Mouse (Mus musculus) T-cell, adult 66 days (primary cell): ENCODE results near the gene Mctp2. TPM values are rescaled to one million over a fixed set of nuclear protein-coding genes. Genes with fewer than 3 reads are reported as not detected.

Source experiments
- total RNA-seq, 2 experiments: library from RNA; stranded (reverse); gene quantifications; 3 replicates in 1 of 2; 4 replicates in 1 of 2; pipeline ENCODE4 v1.2.4; 2023

The Mctp2 gene
- 10 to 100 TPM; 35.5 to 43.9 TPM for total RNA-seq

GRCm38 (mm10) chr7:72306382-72306841 lies at the start of gene Mctp2:
Mctp2 (minus strand) TSS chr7:72306608.

